Mouse (Mus musculus): Measurements from ENCODE around the gene Gatd1. TPM values are rescaled to one million over a fixed set of nuclear protein-coding genes. Genes with fewer than 3 reads are reported as not detected.
"Not testable (repeated sequence)": the region's sequence is repeated elsewhere in the genome, so short reads cannot be mapped to it uniquely, and the experiment has no call there.

The Gatd1 gene
- polyA plus RNA-seq, 1 experiment from 2014 or later: 26.7 TPM

DNA sequence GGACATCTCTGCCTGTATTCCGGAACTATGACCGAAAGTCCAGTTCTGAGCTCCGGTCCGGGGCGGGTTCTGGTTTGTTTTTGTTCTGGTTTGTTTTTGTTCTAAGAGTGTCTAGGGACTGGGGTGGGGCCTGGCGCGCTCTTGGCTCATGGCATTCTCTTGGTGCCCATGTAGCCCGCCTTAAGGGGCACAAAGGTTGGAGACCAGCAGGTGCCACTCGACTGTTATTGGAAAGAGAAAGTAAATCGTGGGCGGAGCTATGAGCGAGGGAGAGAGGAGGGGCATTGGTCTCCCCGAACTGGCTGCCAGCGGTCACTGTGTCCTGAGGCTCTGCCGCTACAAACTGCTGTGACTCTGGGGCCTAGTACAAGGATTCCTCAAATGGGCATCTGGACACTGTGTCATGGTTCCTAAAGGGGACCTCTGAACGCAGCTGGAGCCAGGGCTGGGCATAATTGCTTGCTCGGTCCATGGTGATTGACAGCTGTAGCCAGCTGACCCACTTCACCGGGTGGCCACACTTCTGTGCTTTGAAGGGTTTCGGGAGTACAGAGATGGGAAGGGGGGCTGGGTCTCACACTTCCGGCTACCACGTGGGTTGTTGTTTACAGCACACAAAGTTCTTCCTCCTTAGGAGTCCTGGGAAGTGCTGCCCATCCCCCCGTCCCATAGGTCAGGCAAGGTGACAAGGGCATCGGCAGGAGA lies 41.8 kb upstream of the Gatd1 start:
- H3K27ac ChIP-seq (ENCODE audit: poor library complexity, severe bottlenecking): peak overlapping the region; percentile 83
- H3K4me2 ChIP-seq: peak overlapping the region; percentile 76
- peaks cover 15% of the 10 kb centered on the region for H3K27me3 ChIP-seq (replicated peaks)
- ATAC-seq (ENCODE audit: insufficient number of reproducible peaks, low FRiP score): peak; percentile 56
- no peaks in the 10 kb centered on the region for H3K9me3 ChIP-seq (replicated peaks)
- peaks cover 20% of the 10 kb centered on the region for H3K4me1 ChIP-seq (replicated peaks)
- H3K9ac ChIP-seq: peak overlapping the region; percentile 75
- H3K4me3 ChIP-seq: peak overlapping the region; percentile 62
- H3K36me3 ChIP-seq: peaks cover 35% of the 10 kb centered on the region
- WGBS: 2% methylated on average over 23 of the region's 23 CpGs

- Histone ChIP-seq H3K27ac (ENCODE audit: poor library complexity, severe bottlenecking) (peak within 1 kb of the TSS; percentile 83), H3K36me3 (peaks cover 42% of the 10 kb centered on the region), H3K9ac (peak within 1 kb of the TSS; percentile 75), H3K9me3 (replicated peaks) (no peaks in the 10 kb centered on the region), H3K27me3 (replicated peaks) (peaks cover 8% of the 10 kb centered on the region; the same call in 1 of the 2 replicates), H3K4me1 (replicated peaks) (peaks cover 19% of the 10 kb centered on the region), H3K4me2 (peak within 1 kb of the TSS; percentile 76), H3K4me3 (peak within 1 kb of the TSS; percentile 62)
- ATAC-seq (ENCODE audit: insufficient number of reproducible peaks, low FRiP score): peak; percentile 90
- 0% methylated on average over 45 of the region's 45 CpGs for WGBS
Measured at GRCm38 (mm10) chr7:141454967-141455551, 41.1 kb upstream of the Gatd1 start, which contains the start of gene Pnpla2. Gene Pnpla2 (plus strand): TSS chr7:141455198.

DNA sequence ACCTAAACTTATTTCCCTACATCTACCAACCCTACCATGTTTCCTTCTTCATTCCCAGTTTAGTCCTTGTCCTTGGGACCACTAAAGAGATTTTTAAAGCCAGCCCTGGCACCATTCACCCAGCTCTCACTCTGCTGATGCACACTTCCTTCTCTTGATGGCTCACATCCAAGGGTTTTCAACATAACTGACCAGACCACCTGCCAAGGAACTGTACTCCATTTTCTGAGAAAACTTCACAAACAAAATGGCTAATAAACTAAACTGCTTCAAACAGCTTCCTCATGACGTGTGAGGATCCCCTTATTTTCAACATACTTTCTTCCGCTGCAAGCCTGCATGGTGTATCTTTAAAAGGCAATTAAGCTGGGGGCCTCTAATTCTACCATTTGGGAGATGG lies 39.7 kb upstream of the Gatd1 start:
- Histone ChIP-seq H3K27me3 (replicated peaks) (no peaks in the 10 kb centered on the region), H3K36me3 (peaks cover 42% of the 10 kb centered on the region)

DNA sequence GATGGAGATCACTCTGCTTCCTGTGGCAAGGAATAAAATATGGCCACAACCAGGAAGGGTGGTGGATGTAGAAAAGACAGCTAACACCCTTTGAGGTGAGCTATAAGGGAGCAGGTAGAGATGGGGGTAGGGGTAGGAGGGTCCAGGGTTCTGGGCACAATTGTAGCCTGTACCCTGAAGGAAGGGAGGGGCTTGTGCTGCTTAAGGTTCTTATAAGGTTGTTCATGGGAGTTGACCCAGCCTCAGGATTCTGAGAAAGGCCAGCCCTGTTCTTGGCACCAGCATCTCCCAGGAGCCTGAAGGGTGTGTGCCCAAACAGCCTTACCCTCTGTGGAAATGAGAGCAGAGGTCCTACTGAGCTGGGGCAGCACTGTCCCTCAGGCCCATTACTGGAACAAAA lies 38.0 kb upstream of the Gatd1 start:
- no peak overlapping the region for H3K9ac ChIP-seq
- H3K4me3 ChIP-seq: no peak overlapping the region
- no peaks in the 10 kb centered on the region for H3K9me3 ChIP-seq (replicated peaks)
- H3K36me3 ChIP-seq: peaks cover 40% of the 10 kb centered on the region
- H3K27me3 ChIP-seq (replicated peaks): no peaks in the 10 kb centered on the region
- ATAC-seq (ENCODE audit: insufficient number of reproducible peaks, low FRiP score): no peak
- H3K4me2 ChIP-seq: no peak overlapping the region
- H3K4me1 ChIP-seq (replicated peaks): peaks cover 29% of the 10 kb centered on the region
- no peak overlapping the region for H3K27ac ChIP-seq (ENCODE audit: poor library complexity, severe bottlenecking)

More for the DNA sequence above, 39.7 kb upstream of the Gatd1 start:
- H3K27ac ChIP-seq (ENCODE audit: poor library complexity, severe bottlenecking): no peak overlapping the region
- no peak overlapping the region for H3K9ac ChIP-seq
- no peaks in the 10 kb centered on the region for H3K9me3 ChIP-seq (replicated peaks)
- H3K4me3 ChIP-seq: no peak overlapping the region
- H3K4me2 ChIP-seq: no peak overlapping the region
- ATAC-seq (ENCODE audit: insufficient number of reproducible peaks, low FRiP score): no peak
- H3K4me1 ChIP-seq (replicated peaks): peaks cover 22% of the 10 kb centered on the region
- 82% methylated on average over 2 of the region's 2 CpGs for WGBS

DNA sequence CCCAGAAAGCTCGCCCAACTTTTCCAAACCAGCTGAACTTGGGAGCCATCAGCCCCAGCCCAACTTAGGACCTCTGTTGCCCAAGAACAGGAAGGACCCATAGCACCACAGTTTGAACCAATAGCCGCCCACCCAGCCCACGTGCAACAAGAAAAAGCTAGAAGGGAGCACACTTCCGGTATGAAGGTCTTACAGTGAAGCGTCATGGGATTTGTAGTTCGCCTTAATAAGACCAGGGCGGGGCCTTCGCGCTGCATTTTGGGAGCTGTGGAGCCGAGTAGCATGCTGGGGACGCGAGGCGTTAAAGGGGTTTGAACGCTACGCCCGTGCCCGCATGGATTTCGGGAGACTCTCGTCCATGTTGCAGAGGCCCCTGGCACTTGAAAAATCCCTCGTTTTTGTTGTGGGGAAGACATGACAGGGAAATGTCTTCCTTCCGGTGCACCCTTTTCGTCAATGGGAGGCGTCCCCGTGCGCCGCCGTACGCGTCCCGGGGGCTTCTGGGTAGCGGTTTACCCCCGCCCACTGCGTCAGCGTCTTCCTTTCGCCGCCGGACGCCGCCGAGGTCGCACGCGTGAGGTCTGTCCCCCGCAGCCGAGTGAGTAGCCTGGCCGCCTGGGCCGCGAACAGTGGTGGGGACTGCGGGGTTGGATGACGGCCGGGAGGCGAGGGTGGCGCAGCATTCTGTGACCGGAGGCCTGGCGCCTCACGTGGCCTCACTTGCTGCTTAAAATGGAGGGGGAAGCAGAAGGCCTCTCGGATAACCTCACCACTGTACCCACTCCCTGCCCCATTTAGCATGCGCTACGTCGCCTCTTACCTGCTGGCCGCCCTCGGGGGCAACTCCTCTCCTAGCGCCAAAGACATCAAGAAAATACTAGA lies 33.4 kb upstream of the Gatd1 start, which contains the start of gene Rplp2:
TSS of gene Rplp2 (plus strand) at position 261 of the 882 bp plus-strand sequence.
- WGBS: under 1% methylated on average over 63 of the region's 63 CpGs

GRCm38 (mm10) chr7:141446374-141446773 lies 32.4 kb upstream of the Gatd1 start:
- H3K36me3 ChIP-seq: peaks cover 34% of the 10 kb centered on the region
- H3K4me1 ChIP-seq (replicated peaks): peaks cover 36% of the 10 kb centered on the region
- 81% methylated on average over 3 of the region's 3 CpGs for WGBS
- H3K4me2 ChIP-seq: peak overlapping the region; percentile 75; the same call in 1 of the 2 replicates
- H3K27ac ChIP-seq (ENCODE audit: poor library complexity, severe bottlenecking); H3K4me3 ChIP-seq; H3K9me3 ChIP-seq (replicated peaks); H3K9ac ChIP-seq; H3K27me3 ChIP-seq (replicated peaks); ATAC-seq (ENCODE audit: insufficient number of reproducible peaks, low FRiP score): not testable (repeated sequence)

More for the DNA sequence above, 33.4 kb upstream of the Gatd1 start, which contains the start of gene Rplp2:
- no peaks in the 10 kb centered on the region for H3K27me3 ChIP-seq (replicated peaks)
- peak; percentile 91 for ATAC-seq (ENCODE audit: insufficient number of reproducible peaks, low FRiP score)
- H3K36me3 ChIP-seq: peaks cover 40% of the 10 kb centered on the region
- H3K27ac ChIP-seq (ENCODE audit: poor library complexity, severe bottlenecking): peak within 1 kb of the TSS; percentile 83
- H3K9me3 ChIP-seq (replicated peaks): no peaks in the 10 kb centered on the region
- peak within 1 kb of the TSS; percentile 98 for H3K4me3 ChIP-seq
- peak within 1 kb of the TSS; percentile 75 for H3K4me2 ChIP-seq
- H3K9ac ChIP-seq: peak within 1 kb of the TSS; percentile 99
- peaks cover 27% of the 10 kb centered on the region for H3K4me1 ChIP-seq (replicated peaks)

GRCm38 (mm10) chr7:141443828-141444237 lies 29.9 kb upstream of the Gatd1 start, which contains the start of gene Pidd1:
Gene Pidd1 (minus strand): TSS chr7:141444025.
- H3K9ac ChIP-seq: peak within 1 kb of the TSS; percentile 72
- peak within 1 kb of the TSS; percentile 89 for H3K4me2 ChIP-seq
- peak within 1 kb of the TSS; percentile 24 for H3K27ac ChIP-seq (ENCODE audit: poor library complexity, severe bottlenecking)
- ATAC-seq (ENCODE audit: insufficient number of reproducible peaks, low FRiP score): peak; percentile 64
- peaks cover 47% of the 10 kb centered on the region for H3K4me1 ChIP-seq (replicated peaks)
- no peaks in the 10 kb centered on the region for H3K9me3 ChIP-seq (replicated peaks)
- peaks cover 29% of the 10 kb centered on the region for H3K36me3 ChIP-seq
- H3K4me3 ChIP-seq: peak within 1 kb of the TSS; percentile 51
- H3K27me3 ChIP-seq (replicated peaks): no peaks in the 10 kb centered on the region
- under 1% methylated on average over 25 of the region's 25 CpGs for WGBS

- Histone ChIP-seq H3K4me1 (replicated peaks) (peaks cover 41% of the 10 kb centered on the region), H3K27me3 (replicated peaks) (no peaks in the 10 kb centered on the region), H3K4me2 (peak overlapping the region; percentile 89), H3K9me3 (replicated peaks) (no peaks in the 10 kb centered on the region), H3K4me3 (peak overlapping the region; percentile 51), H3K9ac (peak overlapping the region; percentile 72), H3K36me3 (peaks cover 30% of the 10 kb centered on the region), H3K27ac (ENCODE audit: poor library complexity, severe bottlenecking) (peak overlapping the region; percentile 24)
- no peak for ATAC-seq (ENCODE audit: insufficient number of reproducible peaks, low FRiP score)
- WGBS: 25% methylated on average over 12 of the region's 12 CpGs
Measured at GRCm38 (mm10) chr7:141443081-141443821, 29.3 kb upstream of the Gatd1 start.

GRCm38 (mm10) chr7:141442199-141442598 lies 28.3 kb upstream of the Gatd1 start:
- peak overlapping the region; percentile 89 for H3K4me2 ChIP-seq
- peak overlapping the region; percentile 51; the same call in 1 of the 2 replicates for H3K4me3 ChIP-seq
- H3K9ac ChIP-seq: peak overlapping the region; percentile 72
- H3K27me3 ChIP-seq (replicated peaks): no peaks in the 10 kb centered on the region
- H3K36me3 ChIP-seq: peaks cover 32% of the 10 kb centered on the region
- no peak overlapping the region for H3K27ac ChIP-seq (ENCODE audit: poor library complexity, severe bottlenecking)
- no peaks in the 10 kb centered on the region for H3K9me3 ChIP-seq (replicated peaks)
- peaks cover 38% of the 10 kb centered on the region for H3K4me1 ChIP-seq (replicated peaks)
- 89% methylated on average over 13 of the region's 13 CpGs for WGBS
- no peak for ATAC-seq (ENCODE audit: insufficient number of reproducible peaks, low FRiP score)

GRCm38 (mm10) chr7:141441460-141441859 lies 27.5 kb upstream of the Gatd1 start:
- peaks cover 45% of the 10 kb centered on the region for H3K4me1 ChIP-seq (replicated peaks)
- no peaks in the 10 kb centered on the region for H3K9me3 ChIP-seq (replicated peaks)
- WGBS: 90% methylated on average over 9 of the region's 9 CpGs
- H3K27ac ChIP-seq (ENCODE audit: poor library complexity, severe bottlenecking): no peak overlapping the region
- peaks cover 32% of the 10 kb centered on the region for H3K36me3 ChIP-seq
- 0 out of 2 replicates have a peak overlapping the region, but pooled peaks have one; percentile 89 for H3K4me2 ChIP-seq
- H3K9ac ChIP-seq: 0 out of 2 replicates have a peak overlapping the region, but pooled peaks have one; percentile 72
- ATAC-seq (ENCODE audit: insufficient number of reproducible peaks, low FRiP score): no peak
- no peaks in the 10 kb centered on the region for H3K27me3 ChIP-seq (replicated peaks)
- H3K4me3 ChIP-seq: no peak overlapping the region
